Mouse (Mus musculus) hindbrain, embryonic 13.5 days (tissue): Measurements from ENCODE around the gene Ccdc155. TPM values are rescaled to one million over a fixed set of nuclear protein-coding genes. Genes with fewer than 3 reads are reported as not detected.
"Not testable (repeated sequence)": the region's sequence is repeated elsewhere in the genome, so short reads cannot be mapped to it uniquely, and the experiment has no call there.

ENCODE experiments used
- ATAC-seq: fragments of 200-750 bp; cut with Nextera tagmentation; 2 replicates; pipeline ENCODE4 v1.8.0; 2017; ENCODE audit warnings: moderate TSS enrichment; ENCODE audit not compliant: low FRiP score
- H3K27ac ChIP-seq: fragments of 300-500 bp; sonication (generic); 2 replicates; pipeline ENCODE4 v1.5.1; 2015; ENCODE audit warnings: inconsistent platforms, mild to moderate bottlenecking, moderate library complexity
- H3K27me3 ChIP-seq: fragments of 300-500 bp; sonication (generic); 2 replicates; pipeline ENCODE4 v1.6.1; 2015; ENCODE audit warnings: mild to moderate bottlenecking, inconsistent platforms
- H3K36me3 ChIP-seq: fragments of 300-500 bp; sonication (generic); 2 replicates; pipeline ENCODE4 v1.6.1; 2015; ENCODE audit warnings: mild to moderate bottlenecking, inconsistent platforms
- H3K4me1 ChIP-seq: fragments of 300-500 bp; sonication (generic); replicated peaks from 2 replicates; pipeline ENCODE4 v1.6.1; 2015; ENCODE audit warnings: inconsistent platforms
- H3K4me2 ChIP-seq: fragments of 300-500 bp; sonication (generic); 2 replicates; pipeline ENCODE4 v1.6.1; 2015; ENCODE audit warnings: inconsistent platforms, mild to moderate bottlenecking, moderate library complexity
- H3K4me3 ChIP-seq: fragments of 300-500 bp; sonication (generic); 2 replicates; pipeline ENCODE4 v1.5.1; 2015; ENCODE audit warnings: mild to moderate bottlenecking, inconsistent platforms
- H3K9ac ChIP-seq: fragments of 300-500 bp; sonication (generic); 2 replicates; pipeline ENCODE4 v1.6.1; 2015; ENCODE audit warnings: mild to moderate bottlenecking, inconsistent platforms
- H3K9me3 ChIP-seq: fragments of 300-500 bp; sonication (generic); 2 replicates; pipeline ENCODE4 v1.6.1; 2016; ENCODE audit warnings: inconsistent platforms
- WGBS: fragments of 180-500 bp; shearing (Covaris S2); methylation state at CpG from one replicate; pipeline ENCODE4 v1.1.7; 2015; 5-methylcytosine and 5-hydroxymethylcytosine counted together
- polyA plus RNA-seq: library from polyadenylated mRNA; unstranded; fragments of >200 nt; fragmentation: Nextera tagmentation; extraction: Ambion mirVana; gene quantifications from 2 replicates; pipeline ENCODE4 v1.2.1, GENCODE M21; 2015

Gene Ccdc155
- polyA plus RNA-seq, 1 experiment from 2014 or later: 0.49 TPM

- Histone ChIP-seq H3K4me1 (peaks cover 29% of the 10 kb centered on the region), H3K36me3 (no peaks in the 10 kb centered on the region), H3K27ac (no peak overlapping the region), H3K9me3 (no peaks in the 10 kb centered on the region), H3K9ac (peak overlapping the region; percentile 49; the same call in 1 of the 2 replicates), H3K27me3 (peaks cover 100% of the 10 kb centered on the region), H3K4me3 (peak overlapping the region; percentile 32), H3K4me2 (peak overlapping the region; percentile 56)
- WGBS: under 1% methylated on average over 34 of the region's 34 CpGs
- ATAC-seq: peak; percentile 84
Measured at GRCm38 (mm10) chr7:45182199-45182601, 22.5 kb downstream of the Ccdc155 start.

GRCm38 (mm10) chr7:45181540-45181939 lies 23.2 kb downstream of the Ccdc155 start:
- H3K9me3 ChIP-seq: no peaks in the 10 kb centered on the region
- H3K9ac ChIP-seq: peak overlapping the region; percentile 46
- ATAC-seq: no peak
- H3K4me3 ChIP-seq: peak overlapping the region; percentile 32
- H3K36me3 ChIP-seq: no peaks in the 10 kb centered on the region
- peaks cover 100% of the 10 kb centered on the region for H3K27me3 ChIP-seq
- no peak overlapping the region for H3K27ac ChIP-seq
- peaks cover 29% of the 10 kb centered on the region for H3K4me1 ChIP-seq
- peak overlapping the region; percentile 56 for H3K4me2 ChIP-seq
- WGBS: 3% methylated on average over 22 of the region's 35 CpGs

GRCm38 (mm10) chr7:45180896-45181477 lies 23.7 kb downstream of the Ccdc155 start, which contains the start of gene Pth2:
Gene Pth2 (plus strand): TSS chr7:45180995.
- 22% methylated on average over 20 of the region's 20 CpGs for WGBS
- Histone ChIP-seq H3K4me3 (peak within 1 kb of the TSS; percentile 32), H3K4me1 (peaks cover 35% of the 10 kb centered on the region), H3K4me2 (peak within 1 kb of the TSS; percentile 56), H3K27ac (no peak within 1 kb of the TSS), H3K27me3 (peaks cover 100% of the 10 kb centered on the region), H3K36me3 (no peaks in the 10 kb centered on the region), H3K9ac (peak within 1 kb of the TSS; percentile 46), H3K9me3 (no peaks in the 10 kb centered on the region)
- no peak for ATAC-seq

GRCm38 (mm10) chr7:45179469-45179868 lies 25.2 kb downstream of the Ccdc155 start, which contains the start of gene Gfy:
Gene Gfy (minus strand): TSS chr7:45179569.
- H3K27ac ChIP-seq: no peak within 1 kb of the TSS
- H3K27me3 ChIP-seq: peaks cover 100% of the 10 kb centered on the region
- no peak for ATAC-seq
- no peaks in the 10 kb centered on the region for H3K9me3 ChIP-seq
- no peak within 1 kb of the TSS for H3K9ac ChIP-seq
- H3K36me3 ChIP-seq: no peaks in the 10 kb centered on the region
- 26% methylated on average over 7 of the region's 7 CpGs for WGBS
- H3K4me1 ChIP-seq: peaks cover 34% of the 10 kb centered on the region
- H3K4me3 ChIP-seq: no peak within 1 kb of the TSS
- H3K4me2 ChIP-seq: no peak within 1 kb of the TSS

- no peak for ATAC-seq
- no peak overlapping the region for H3K9ac ChIP-seq
- H3K27me3 ChIP-seq: peaks cover 98% of the 10 kb centered on the region
- no peaks in the 10 kb centered on the region for H3K9me3 ChIP-seq
- 23% methylated on average over 7 of the region's 7 CpGs for WGBS
- H3K36me3 ChIP-seq: no peaks in the 10 kb centered on the region
- no peak overlapping the region for H3K4me2 ChIP-seq
- no peak overlapping the region for H3K4me3 ChIP-seq
- H3K27ac ChIP-seq: no peak overlapping the region
- H3K4me1 ChIP-seq: peaks cover 35% of the 10 kb centered on the region
Measured at GRCm38 (mm10) chr7:45178550-45178949, 26.1 kb downstream of the Ccdc155 start.

- H3K27me3 ChIP-seq: peaks cover 97% of the 10 kb centered on the region
- H3K9ac ChIP-seq: peak overlapping the region; percentile 39; the same call in 1 of the 2 replicates
- WGBS: 3% methylated on average over 30 of the region's 31 CpGs
- H3K27ac ChIP-seq: no peak overlapping the region
- H3K9me3 ChIP-seq: no peaks in the 10 kb centered on the region
- ATAC-seq: no peak
- H3K4me3 ChIP-seq: peak overlapping the region; percentile 17
- H3K36me3 ChIP-seq: no peaks in the 10 kb centered on the region
- peaks cover 22% of the 10 kb centered on the region for H3K4me1 ChIP-seq
- H3K4me2 ChIP-seq: peak overlapping the region; percentile 31
Measured at GRCm38 (mm10) chr7:45176356-45176755, 28.3 kb downstream of the Ccdc155 start.

- Histone ChIP-seq H3K4me3 (peak overlapping the region; percentile 17), H3K4me2 (peak overlapping the region; percentile 31), H3K4me1 (peaks cover 18% of the 10 kb centered on the region), H3K27ac (no peak overlapping the region), H3K9ac (0 out of 2 replicates have a peak overlapping the region, but pooled peaks have one; percentile 39), H3K27me3 (peaks cover 97% of the 10 kb centered on the region), H3K9me3 (no peaks in the 10 kb centered on the region), H3K36me3 (no peaks in the 10 kb centered on the region)
- 1% methylated on average over 23 of the region's 23 CpGs for WGBS
- ATAC-seq: no peak
Measured at GRCm38 (mm10) chr7:45175929-45176328, 28.8 kb downstream of the Ccdc155 start.

GRCm38 (mm10) chr7:45175398-45175797 lies 29.3 kb downstream of the Ccdc155 start:
- Histone ChIP-seq H3K4me3 (no peak overlapping the region), H3K9ac (no peak overlapping the region), H3K9me3 (no peaks in the 10 kb centered on the region), H3K27ac (no peak overlapping the region), H3K36me3 (no peaks in the 10 kb centered on the region), H3K4me1 (peaks cover 17% of the 10 kb centered on the region), H3K4me2 (no peak overlapping the region), H3K27me3 (peaks cover 97% of the 10 kb centered on the region)
- no peak for ATAC-seq
- WGBS: 2% methylated on average over 13 of the region's 13 CpGs

GRCm38 (mm10) chr7:45174567-45175280 lies 30.0 kb downstream of the Ccdc155 start:
- 6% methylated on average over 20 of the region's 29 CpGs for WGBS
- Histone ChIP-seq H3K36me3 (no peaks in the 10 kb centered on the region), H3K9ac (no peak overlapping the region), H3K4me2 (peak overlapping the region; percentile 31; the same call in 1 of the 2 replicates), H3K27me3 (peaks cover 97% of the 10 kb centered on the region), H3K27ac (no peak overlapping the region), H3K4me3 (0 out of 2 replicates have a peak overlapping the region, but pooled peaks have one; percentile 9), H3K4me1 (peaks cover 17% of the 10 kb centered on the region), H3K9me3 (0 out of 2 replicates have a peak, but pooled peaks cover 1% of the 10 kb centered on the region)
- ATAC-seq: no peak

GRCm38 (mm10) chr7:45173772-45174171 lies 30.9 kb downstream of the Ccdc155 start:
- not testable (repeated sequence) for H3K9ac ChIP-seq, H3K4me2 ChIP-seq, ATAC-seq, H3K4me3 ChIP-seq, H3K9me3 ChIP-seq, H3K36me3 ChIP-seq, H3K27ac ChIP-seq
- peaks cover 19% of the 10 kb centered on the region for H3K4me1 ChIP-seq
- peaks cover 97% of the 10 kb centered on the region for H3K27me3 ChIP-seq
- 55% methylated on average over 1 of the region's 1 CpGs for WGBS

GRCm38 (mm10) chr7:45172974-45173373 lies 31.7 kb downstream of the Ccdc155 start:
- Histone ChIP-seq H3K27me3 (peaks cover 97% of the 10 kb centered on the region), H3K9ac (no peak overlapping the region), H3K4me3 (no peak overlapping the region), H3K36me3 (no peaks in the 10 kb centered on the region), H3K4me1 (peaks cover 27% of the 10 kb centered on the region), H3K9me3 (0 out of 2 replicates have a peak, but pooled peaks cover 5% of the 10 kb centered on the region), H3K27ac (no peak overlapping the region), H3K4me2 (no peak overlapping the region)
- ATAC-seq: no peak
- WGBS: 58% methylated on average over 7 of the region's 7 CpGs

GRCm38 (mm10) chr7:45169495-45169894 lies 35.2 kb downstream of the Ccdc155 start:
- 88% methylated on average over 3 of the region's 3 CpGs for WGBS
- ATAC-seq: no peak
- no peak overlapping the region for H3K27ac ChIP-seq
- H3K27me3 ChIP-seq: peaks cover 97% of the 10 kb centered on the region
- no peaks in the 10 kb centered on the region for H3K36me3 ChIP-seq
- H3K4me2 ChIP-seq: no peak overlapping the region
- H3K9ac ChIP-seq: no peak overlapping the region
- no peak overlapping the region for H3K4me3 ChIP-seq
- 0 out of 2 replicates have a peak, but pooled peaks cover 5% of the 10 kb centered on the region for H3K9me3 ChIP-seq
- H3K4me1 ChIP-seq: peaks cover 20% of the 10 kb centered on the region
